Mouse (Mus musculus) liver, embryonic 14.5 days (tissue): ENCODE results near the gene Ppie.

ENCODE experiments used
- CTCF ChIP-seq: IDR thresholded peaks from 2 replicates; pipeline ENCODE4 v1.5.1; 2016; ENCODE audit warnings: antibody characterized with exemption, low read depth, control low read depth
- EP300 ChIP-seq: IDR thresholded peaks from 2 replicates; pipeline ENCODE4 v1.6.1; 2016; ENCODE audit warnings: antibody characterized with exemption, low read depth

DNA sequence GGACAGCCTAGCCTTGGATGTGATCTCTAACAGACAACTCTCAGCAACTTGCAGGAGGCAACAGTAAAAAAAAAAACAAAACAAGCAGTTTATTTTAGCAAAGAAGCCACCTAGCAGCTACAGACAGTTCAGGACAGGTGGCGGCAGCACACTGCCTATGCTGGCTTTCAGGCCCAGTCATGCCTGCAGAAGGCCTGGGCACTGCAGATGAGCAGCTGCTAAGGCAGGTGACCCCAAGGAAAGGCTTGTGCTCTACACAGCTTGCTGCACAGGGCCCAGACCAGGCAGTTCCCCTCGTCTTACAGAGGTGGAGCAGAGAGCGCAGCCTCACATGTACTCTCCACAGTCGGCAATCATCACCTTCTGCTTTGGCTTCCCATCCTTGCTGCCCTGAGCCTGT is 12.7 kb downstream of the Ppie start:
- no peak for TF ChIP-seq CTCF
- no peak for TF ChIP-seq EP300
